Mouse (Mus musculus) lung, adult 2 months (tissue): ENCODE results near the gene Lyg1. TPM values are rescaled to one million over a fixed set of nuclear protein-coding genes. Genes with fewer than 3 reads are reported as not detected.
A peak's percentile ranks its signal among the peaks of the same experiment; 100 is the strongest.

ENCODE experiments used
- DNase-seq: peaks from one replicate; pipeline ENCODE4 v3.0.0; 2022
- H3K4me1 ChIP-seq: fragments of 200-500 bp; 2 replicates; pipeline ENCODE4 v1.6.1; 2011; ENCODE audit warnings: low read length; ENCODE audit not compliant: control insufficient read depth, insufficient read depth
- H3K4me3 ChIP-seq: fragments of 200-500 bp; replicated peaks from 2 replicates; pipeline ENCODE3; 2011; ENCODE audit warnings: low read depth, mild to moderate bottlenecking, control low read depth, low read length; ENCODE audit errors: extremely low read depth
- CTCF ChIP-seq: fragments of 200-500 bp; IDR thresholded peaks from 2 replicates; pipeline ENCODE4 v1.5.1; 2011; ENCODE audit warnings: mild to moderate bottlenecking, low read length, control low read depth; ENCODE audit not compliant: insufficient read depth
- POLR2A ChIP-seq: fragments of 200-500 bp; IDR thresholded peaks from 2 replicates; pipeline ENCODE4 v1.6.1; 2011; ENCODE audit warnings: low read depth, mild to moderate bottlenecking, control low read depth, low read length, borderline replicate concordance; ENCODE audit errors: extremely low read depth
- WGBS: fragments of 180-500 bp; shearing (Covaris S2); methylation state at CpG from one replicate; pipeline ENCODE4 v1.1.7; 2018; 5-methylcytosine and 5-hydroxymethylcytosine counted together
- polyA plus RNA-seq: library from polyadenylated mRNA; depleted of rRNA; stranded (reverse); fragments of >200 nt; gene quantifications from 2 replicates; pipeline ENCODE4 v1.2.3, GENCODE M21; 2012; rRNA removed

The Lyg1 gene
- 7.4 TPM in 1 of 2 replicates, not detected in the other for polyA plus RNA-seq

GRCm38 (mm10) chr1:37957659-37958058 lies at the start of gene Lyg1:
TSS of gene Lyg1 (minus strand) at chr1:37957759.
- WGBS = 80% methylated on average over 5 of the region's 5 CpGs
- Histone ChIP-seq H3K4me1 (peaks cover 3% of the 10 kb centered on the region; the same call in 1 of the 2 replicates), H3K4me3 (no peak within 1 kb of the TSS)
- no peak for DNase-seq
- no peak for TF ChIP-seq POLR2A
- TF ChIP-seq CTCF = no peak

GRCm38 (mm10) chr1:38006741-38007140 lies 49.2 kb upstream of the Lyg1 start:
- 61% methylated on average over 3 of the region's 3 CpGs for WGBS
- peaks cover 2% of the 10 kb centered on the region; the same call in 1 of the 2 replicates for H3K4me1 ChIP-seq
- no peak overlapping the region for H3K4me3 ChIP-seq
- TF ChIP-seq POLR2A (no peak), CTCF (no peak)
- DNase-seq = no peak

GRCm38 (mm10) chr1:38003046-38003445 lies 45.5 kb upstream of the Lyg1 start:
- no peak for DNase-seq
- no peak for TF ChIP-seq CTCF
- TF ChIP-seq POLR2A = no peak
- Histone ChIP-seq H3K4me1 (0 out of 2 replicates have a peak, but pooled peaks cover 2% of the 10 kb centered on the region), H3K4me3 (no peak overlapping the region)
- 72% methylated on average over 3 of the region's 3 CpGs for WGBS

GRCm38 (mm10) chr1:38001956-38002355 lies 44.4 kb upstream of the Lyg1 start:
- Histone ChIP-seq H3K4me1 (0 out of 2 replicates have a peak, but pooled peaks cover 2% of the 10 kb centered on the region), H3K4me3 (no peak overlapping the region)
- WGBS = 93% methylated on average over 9 of the region's 9 CpGs
- DNase-seq = no peak
- TF ChIP-seq CTCF = no peak
- no peak for TF ChIP-seq POLR2A

- 91% methylated on average over 8 of the region's 8 CpGs for WGBS
- DNase-seq = no peak
- TF ChIP-seq POLR2A (no peak), CTCF (no peak)
- peaks cover 5% of the 10 kb centered on the region for H3K4me1 ChIP-seq
- H3K4me3 ChIP-seq = no peak overlapping the region
Observed at GRCm38 (mm10) chr1:38000844-38001243, 43.3 kb upstream of the Lyg1 start.

- H3K4me1 ChIP-seq = peaks cover 5% of the 10 kb centered on the region
- TF ChIP-seq CTCF (no peak), POLR2A (no peak)
- H3K4me3 ChIP-seq = no peak overlapping the region
- 62% methylated on average over 3 of the region's 3 CpGs for WGBS
- no peak for DNase-seq
Observed at GRCm38 (mm10) chr1:37999552-37999951, 42.0 kb upstream of the Lyg1 start.

- no peak for TF ChIP-seq POLR2A
- TF ChIP-seq CTCF = no peak
- DNase-seq = no peak
- Histone ChIP-seq H3K4me3 (peak overlapping the region; percentile 75), H3K4me1 (peaks cover 5% of the 10 kb centered on the region)
- 2% methylated on average over 47 of the region's 47 CpGs for WGBS
Observed at GRCm38 (mm10) chr1:37998371-37999199, 41.0 kb upstream of the Lyg1 start.

GRCm38 (mm10) chr1:37997867-37998266 lies 40.3 kb upstream of the Lyg1 start, which contains the start of the genes Txndc9 and Eif5b:
TSS of gene Txndc9 (minus strand) at chr1:37997893.
TSS of gene Eif5b (plus strand) at chr1:37998010.
- WGBS = under 1% methylated on average over 50 of the region's 50 CpGs
- TF ChIP-seq POLR2A (peak; percentile 45; the same call in 1 of the 2 replicates), CTCF (peak; percentile 17; the same call in 1 of the 2 replicates)
- DNase-seq = peak; percentile 90

GRCm38 (mm10) chr1:37996877-37997484 lies 39.4 kb upstream of the Lyg1 start:
- Histone ChIP-seq H3K4me3 (peak overlapping the region; percentile 94), H3K4me1 (peaks cover 5% of the 10 kb centered on the region)
- TF ChIP-seq POLR2A (peak; percentile 63; the same call in 1 of the 2 replicates), CTCF (no peak)
- DNase-seq = peak; percentile 98
- under 1% methylated on average over 42 of the region's 42 CpGs for WGBS

More at GRCm38 (mm10) chr1:37997867-37998266, 40.3 kb upstream of the Lyg1 start, which contains the start of the genes Txndc9 and Eif5b:
- H3K4me3 ChIP-seq = peak within 1 kb of the TSS; percentile 94
- peaks cover 5% of the 10 kb centered on the region for H3K4me1 ChIP-seq

- Histone ChIP-seq H3K4me3 (peak overlapping the region; percentile 89), H3K4me1 (peaks cover 5% of the 10 kb centered on the region)
- TF ChIP-seq CTCF = no peak
- TF ChIP-seq POLR2A = no peak
- 35% methylated on average over 3 of the region's 3 CpGs for WGBS
- no peak for DNase-seq
Observed at GRCm38 (mm10) chr1:37996226-37996625, 38.7 kb upstream of the Lyg1 start.
